Mouse (Mus musculus) spleen, adult 2 months (tissue): ENCODE data around the gene Slc27a5. TPM values are rescaled to one million over a fixed set of nuclear protein-coding genes. Genes with fewer than 3 reads are reported as not detected.

ENCODE experiments used
- DNase-seq, 2 experiments: peaks; one replicate each; pipeline versions ENCODE4 v3.0.0 to v3.0.0-alpha.2; 2012 to 2021; ENCODE audit warnings: low spot score in 2 of 2, low read depth in 1 of 2
- H3K27ac ChIP-seq: fragments of 200-500 bp; 2 replicates; pipeline ENCODE4 v1.5.1; 2012; ENCODE audit warnings: low read length, inconsistent platforms; ENCODE audit not compliant: insufficient read depth
- H3K27me3 ChIP-seq: fragments of 200-500 bp; 2 replicates; pipeline ENCODE4 v1.6.1; 2012; ENCODE audit warnings: mild to moderate bottlenecking, moderate library complexity, low read length, inconsistent platforms; ENCODE audit not compliant: control insufficient read depth, insufficient read depth
- H3K36me3 ChIP-seq: fragments of 200-500 bp; 2 replicates; pipeline ENCODE4 v1.6.1; 2012; ENCODE audit warnings: mild to moderate bottlenecking, low read length, inconsistent platforms; ENCODE audit not compliant: control insufficient read depth, insufficient read depth
- H3K4me1 ChIP-seq: fragments of 200-500 bp; 2 replicates; pipeline ENCODE4 v1.6.1; 2011; ENCODE audit warnings: inconsistent platforms; ENCODE audit not compliant: control insufficient read depth, insufficient read depth, insufficient read length
- H3K4me3 ChIP-seq: fragments of 200-500 bp; 2 replicates; pipeline ENCODE4 v1.5.1; 2011; ENCODE audit warnings: mild to moderate bottlenecking, inconsistent platforms; ENCODE audit not compliant: insufficient read depth, insufficient read length; ENCODE audit errors: extremely low read depth
- CTCF ChIP-seq: fragments of 200-500 bp; IDR thresholded peaks from 2 replicates; pipeline ENCODE4 v1.5.1; 2011; ENCODE audit warnings: mild to moderate bottlenecking, inconsistent platforms; ENCODE audit not compliant: insufficient read depth, insufficient read length, insufficient replicate concordance; ENCODE audit errors: extremely low read depth
- POLR2A ChIP-seq: fragments of 200-500 bp; IDR thresholded peaks from 2 replicates; pipeline ENCODE4 v1.6.1; 2011; ENCODE audit warnings: low read depth, low read length, inconsistent platforms
- WGBS: fragments of 180-500 bp; shearing (Covaris S2); methylation state at CpG from one replicate; pipeline ENCODE4 v1.1.7; 2018; 5-methylcytosine and 5-hydroxymethylcytosine counted together
- polyA plus RNA-seq: library from polyadenylated mRNA; depleted of rRNA; stranded (reverse); fragments of >200 nt; gene quantifications from 2 replicates; pipeline ENCODE4 v1.2.3, GENCODE M21; 2012; rRNA removed

Slc27a5 gene
- 0.21 TPM in 2 replicates for polyA plus RNA-seq

- WGBS, result 83% methylated on average over 5 of the region's 5 CpGs
- Histone ChIP-seq H3K36me3 (no peaks in the 10 kb centered on the region), H3K27ac (no peak within 1 kb of the TSS), H3K4me1 (no peaks in the 10 kb centered on the region), H3K4me3 (no peak within 1 kb of the TSS), H3K27me3 (no peaks in the 10 kb centered on the region)
- DNase-seq, result no peak
- TF ChIP-seq CTCF (no peak), POLR2A (no peak)
These were observed at the start of gene Slc27a5 for GRCm38 (mm10) chr7:12998053-12998452. Gene Slc27a5, minus strand, starts transcription at chr7:12998192.

GRCm38 (mm10) chr7:13046084-13046483 is 48.1 kb upstream of the Slc27a5 start:
- WGBS, result 6% methylated on average over 2 of the region's 2 CpGs
- TF ChIP-seq POLR2A (no peak), CTCF (peak; percentile 75; the same call in 1 of the 2 replicates)
- no peaks in the 10 kb centered on the region for H3K36me3 ChIP-seq

GRCm38 (mm10) chr7:13044254-13044625 is 46.2 kb upstream of the Slc27a5 start:
- Histone ChIP-seq H3K27me3 (peaks cover 13% of the 10 kb centered on the region), H3K4me3 (peak overlapping the region; percentile 38; the same call in 1 of the 2 replicates), H3K36me3 (no peaks in the 10 kb centered on the region), H3K27ac (no peak overlapping the region), H3K4me1 (peaks cover 13% of the 10 kb centered on the region)
- 9% methylated on average over 23 of the region's 23 CpGs for WGBS
- TF ChIP-seq POLR2A, result no peak
- no peak for TF ChIP-seq CTCF
- DNase-seq, result no peak

More at GRCm38 (mm10) chr7:13046084-13046483, 48.1 kb upstream of the Slc27a5 start:
- Histone ChIP-seq H3K27me3 (peaks cover 13% of the 10 kb centered on the region), H3K27ac (no peak overlapping the region), H3K4me1 (peaks cover 13% of the 10 kb centered on the region), H3K4me3 (no peak overlapping the region)
- peak in 1 of 2 experiments; percentile 67 for DNase-seq

GRCm38 (mm10) chr7:13043445-13044253 is 45.7 kb upstream of the Slc27a5 start:
- peaks cover 17% of the 10 kb centered on the region for H3K4me1 ChIP-seq
- 13% methylated on average over 88 of the region's 88 CpGs for WGBS
- H3K4me3 ChIP-seq, result peak overlapping the region; percentile 38; the same call in 1 of the 2 replicates
- DNase-seq, result no peak
- H3K27me3 ChIP-seq, result peaks cover 13% of the 10 kb centered on the region
- TF ChIP-seq CTCF, result no peak
- no peak for TF ChIP-seq POLR2A
- H3K36me3 ChIP-seq, result no peaks in the 10 kb centered on the region
- H3K27ac ChIP-seq, result no peak overlapping the region

DNA sequence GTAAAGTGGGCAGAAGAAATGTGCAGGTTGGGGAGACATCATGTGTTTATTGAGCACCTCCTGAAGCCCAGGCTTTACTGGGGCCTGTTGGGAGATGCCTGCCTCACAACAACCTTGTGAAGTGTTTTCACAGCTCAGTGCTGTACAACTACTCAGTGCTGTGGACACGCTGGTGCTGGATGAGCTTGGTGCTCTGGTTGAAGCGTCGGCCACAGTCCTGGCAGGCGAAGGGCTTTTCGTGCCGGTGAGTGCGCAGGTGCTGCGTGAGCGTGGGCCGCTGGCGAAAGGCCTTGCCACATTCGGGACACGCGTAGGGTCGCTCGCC is 45.1 kb upstream of the Slc27a5 start:
- TF ChIP-seq POLR2A, result no peak
- WGBS, result 78% methylated on average over 16 of the region's 16 CpGs
- H3K27ac ChIP-seq, result no peak overlapping the region
- H3K4me3 ChIP-seq, result no peak overlapping the region
- peaks cover 13% of the 10 kb centered on the region for H3K27me3 ChIP-seq
- peaks cover 17% of the 10 kb centered on the region for H3K4me1 ChIP-seq
- no peak for DNase-seq
- H3K36me3 ChIP-seq, result no peaks in the 10 kb centered on the region

DNA sequence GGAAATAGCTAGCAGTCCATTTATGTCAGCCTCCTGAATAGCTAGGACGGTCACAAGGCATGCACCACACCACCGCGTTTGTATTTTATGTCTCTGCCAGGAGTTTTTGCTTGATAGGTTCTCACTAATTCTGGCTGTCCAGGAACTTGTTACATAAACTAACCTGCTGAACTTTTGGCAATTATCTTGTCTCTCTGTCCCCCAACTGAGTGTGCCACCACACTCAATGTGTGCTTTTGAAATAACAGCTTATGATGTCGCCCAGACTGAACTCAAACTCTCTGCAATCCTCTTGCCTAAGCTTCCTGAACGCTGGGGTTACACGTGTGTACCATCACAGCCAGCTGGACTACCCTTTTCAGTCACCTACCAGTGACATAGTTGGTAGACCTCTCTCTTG is 44.5 kb upstream of the Slc27a5 start:
- H3K27ac ChIP-seq, result no peak overlapping the region
- no peaks in the 10 kb centered on the region for H3K36me3 ChIP-seq
- peaks cover 13% of the 10 kb centered on the region for H3K27me3 ChIP-seq
- TF ChIP-seq CTCF (no peak), POLR2A (no peak)
- WGBS, result 85% methylated on average over 6 of the region's 6 CpGs
- no peak for DNase-seq
- H3K4me1 ChIP-seq, result peaks cover 17% of the 10 kb centered on the region
- no peak overlapping the region for H3K4me3 ChIP-seq

DNA sequence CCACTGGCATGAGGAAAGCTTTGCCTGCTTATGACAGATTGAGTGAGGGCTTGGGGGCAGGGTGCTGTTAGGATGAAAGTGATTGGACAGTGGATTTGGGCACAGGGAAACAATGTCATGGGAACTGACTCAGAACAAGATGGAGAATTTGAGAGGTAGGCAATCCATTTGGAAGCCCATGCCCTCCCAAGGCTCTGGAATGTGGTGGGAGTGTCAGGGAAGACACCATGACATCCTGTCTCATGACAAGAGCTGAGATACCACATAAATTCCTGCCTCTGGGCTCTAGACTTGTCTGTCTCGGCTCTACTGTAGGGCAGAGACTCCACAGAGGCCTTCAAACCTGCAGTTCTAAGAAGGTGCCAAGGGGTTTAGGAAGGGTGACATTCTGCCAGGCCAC is 43.3 kb upstream of the Slc27a5 start:
- no peak for DNase-seq
- Histone ChIP-seq H3K27me3 (peaks cover 13% of the 10 kb centered on the region), H3K4me1 (peaks cover 23% of the 10 kb centered on the region), H3K36me3 (no peaks in the 10 kb centered on the region), H3K27ac (no peak overlapping the region), H3K4me3 (no peak overlapping the region)
- WGBS, result 82% methylated on average over 1 of the region's 1 CpGs
- no peak for TF ChIP-seq CTCF
- TF ChIP-seq POLR2A, result no peak
